Mouse (Mus musculus) CH12.LX (cell line): ENCODE measurements around the gene Kidins220.

Source experiments
- BHLHE40 ChIP-seq: IDR thresholded peaks from 2 replicates; pipeline ENCODE4 v1.6.1; 2011; ENCODE audit warnings: mild to moderate bottlenecking, low read depth, low read length, improper control_type of control experiment
- CHD1 ChIP-seq: IDR thresholded peaks from 2 replicates; pipeline ENCODE4 v1.6.1; 2012; ENCODE audit warnings: low read depth, low read length, improper control_type of control experiment, inconsistent platforms
- CTCF ChIP-seq, 2 experiments: IDR thresholded peaks in 1 of 2; conservative IDR thresholded peaks in 1 of 2; 2 replicates each; pipeline ENCODE4 v1.5.1; 2011 to 2012; ENCODE audit warnings: low read depth in 2 of 2, low read length in 2 of 2, improper control_type of control experiment in 1 of 2, inconsistent platforms in 1 of 2, mild to moderate bottlenecking in 1 of 2, moderate library complexity in 1 of 2
- MAZ ChIP-seq: IDR thresholded peaks from 2 replicates; pipeline ENCODE4 v1.6.1; 2012; ENCODE audit warnings: low read depth, mild to moderate bottlenecking, inconsistent platforms, low read length, improper control_type of control experiment, moderate library complexity
- MYC ChIP-seq: IDR thresholded peaks from 2 replicates; pipeline ENCODE4 v1.6.1; 2011; ENCODE audit warnings: low read depth, mild to moderate bottlenecking, improper control_type of control experiment, low read length
- NELFE ChIP-seq: IDR thresholded peaks from 2 replicates; pipeline ENCODE4 v1.6.1; 2011; ENCODE audit warnings: low read depth, low read length, improper control_type of control experiment
- POLR2A ChIP-seq: IDR thresholded peaks from 2 replicates; pipeline ENCODE4 v1.6.1; 2011; ENCODE audit warnings: low read depth, mild to moderate bottlenecking, improper control_type of control experiment, low read length
- POLR2AphosphoS2 ChIP-seq: IDR thresholded peaks from 2 replicates; pipeline ENCODE4 v1.6.1; 2011; ENCODE audit warnings: low read depth, low read length, improper control_type of control experiment
- TCF12 ChIP-seq: IDR thresholded peaks from 2 replicates; pipeline ENCODE4 v1.6.1; 2014; ENCODE audit warnings: low read depth, mild to moderate bottlenecking, inconsistent platforms, low read length, improper control_type of control experiment
- USF2 ChIP-seq: conservative IDR thresholded peaks from 2 replicates; pipeline ENCODE4 v1.6.1; 2011; ENCODE audit warnings: low read depth, low read length, improper control_type of control experiment
- ZC3H11A ChIP-seq: IDR thresholded peaks from 2 replicates; pipeline ENCODE4 v1.6.1; 2012; ENCODE audit warnings: low read depth, mild to moderate bottlenecking, inconsistent platforms, low read length, improper control_type of control experiment

GRCm38 (mm10) chr12:24952147-24952546 is 22.6 kb upstream of the Kidins220 start:
- TF ChIP-seq MYC (no peak), CTCF (conservative IDR thresholded peaks at IDR 0.05 in 1 of 2, IDR thresholded peaks at IDR 0.05 in 1 of 2; ENCODE audit: low read depth in 2 of 2, low read length in 2 of 2) (peak; percentile 81 to 86), ZC3H11A (no peak), CHD1 (no peak), POLR2AphosphoS2 (no peak), USF2 (no peak), BHLHE40 (no peak), POLR2A (no peak), NELFE (no peak), TCF12 (no peak), MAZ (no peak)
